Mouse (Mus musculus): ENCODE measurements around the gene Erp27. TPM values are rescaled to one million over a fixed set of nuclear protein-coding genes. Genes with fewer than 3 reads are reported as not detected.

Erp27 gene
- polyA plus RNA-seq, 1 experiment from 2014 or later, result 0.22 TPM

GRCm38 (mm10) chr6:136954192-136954591 is 32.2 kb upstream of the Erp27 start:
- no peak for ATAC-seq (ENCODE audit: low FRiP score, low TSS enrichment)
- H3K4me1 ChIP-seq (ENCODE audit: insufficient read depth, low read length), result peaks cover 14% of the 10 kb centered on the region

GRCm38 (mm10) chr6:136952930-136953329 is 30.9 kb upstream of the Erp27 start:
- no peak overlapping the region for H3K27ac ChIP-seq (ENCODE audit: low read length)
- H3K36me3 ChIP-seq (ENCODE audit: insufficient read depth, low read length), result no peaks in the 10 kb centered on the region

More at GRCm38 (mm10) chr6:136954192-136954591, 32.2 kb upstream of the Erp27 start:
- no peak overlapping the region for H3K4me2 ChIP-seq (replicated peaks; ENCODE audit: low read depth, low read length)
- H3K4me3 ChIP-seq (ENCODE audit: low read length), result no peak overlapping the region
- H3K9me3 ChIP-seq (ENCODE audit: low read length), result no peaks in the 10 kb centered on the region
- 78% methylated on average over 6 of the region's 6 CpGs for WGBS
- H3K27ac ChIP-seq (ENCODE audit: low read length), result no peak overlapping the region
- H3K27me3 ChIP-seq (ENCODE audit: insufficient read depth, low read length), result no peaks in the 10 kb centered on the region
- no peaks in the 10 kb centered on the region for H3K36me3 ChIP-seq (ENCODE audit: insufficient read depth, low read length)
- H3K9ac ChIP-seq (replicated peaks; ENCODE audit: low read length), result no peak overlapping the region

GRCm38 (mm10) chr6:136950171-136950570 is 28.2 kb upstream of the Erp27 start:
- ATAC-seq (ENCODE audit: low FRiP score, low TSS enrichment), result no peak
- no peaks in the 10 kb centered on the region for H3K36me3 ChIP-seq (ENCODE audit: insufficient read depth, low read length)
- no peak overlapping the region for H3K4me2 ChIP-seq (replicated peaks; ENCODE audit: low read depth, low read length)
- H3K9me3 ChIP-seq (ENCODE audit: low read length), result no peaks in the 10 kb centered on the region
- H3K27me3 ChIP-seq (ENCODE audit: insufficient read depth, low read length), result no peaks in the 10 kb centered on the region
- H3K4me3 ChIP-seq (ENCODE audit: low read length), result no peak overlapping the region
- no peak overlapping the region for H3K9ac ChIP-seq (replicated peaks; ENCODE audit: low read length)
- H3K4me1 ChIP-seq (ENCODE audit: insufficient read depth, low read length), result 0 out of 2 replicates have a peak, but pooled peaks cover 5% of the 10 kb centered on the region
- WGBS, result 89% methylated on average over 2 of the region's 2 CpGs
- H3K27ac ChIP-seq (ENCODE audit: low read length), result no peak overlapping the region

More at GRCm38 (mm10) chr6:136952930-136953329, 30.9 kb upstream of the Erp27 start:
- WGBS, result 87% methylated on average over 9 of the region's 9 CpGs
- Histone ChIP-seq H3K9ac (replicated peaks; ENCODE audit: low read length) (no peak overlapping the region), H3K4me1 (ENCODE audit: insufficient read depth, low read length) (peaks cover 11% of the 10 kb centered on the region; the same call in 1 of the 2 replicates), H3K4me3 (ENCODE audit: low read length) (no peak overlapping the region), H3K27me3 (ENCODE audit: insufficient read depth, low read length) (no peaks in the 10 kb centered on the region), H3K4me2 (replicated peaks; ENCODE audit: low read depth, low read length) (no peak overlapping the region), H3K9me3 (ENCODE audit: low read length) (no peaks in the 10 kb centered on the region)
- no peak for ATAC-seq (ENCODE audit: low FRiP score, low TSS enrichment)

GRCm38 (mm10) chr6:136947716-136948115 is 25.7 kb upstream of the Erp27 start:
- H3K4me3 ChIP-seq (ENCODE audit: low read length), result no peak overlapping the region
- no peaks in the 10 kb centered on the region for H3K4me1 ChIP-seq (ENCODE audit: insufficient read depth, low read length)
- WGBS, result 54% methylated on average over 4 of the region's 4 CpGs

GRCm38 (mm10) chr6:136946943-136947342 is 25.0 kb upstream of the Erp27 start:
- no peak overlapping the region for H3K4me3 ChIP-seq (ENCODE audit: low read length)
- no peak overlapping the region for H3K4me2 ChIP-seq (replicated peaks; ENCODE audit: low read depth, low read length)
- no peak overlapping the region for H3K27ac ChIP-seq (ENCODE audit: low read length)
- no peaks in the 10 kb centered on the region for H3K27me3 ChIP-seq (ENCODE audit: insufficient read depth, low read length)
- H3K4me1 ChIP-seq (ENCODE audit: insufficient read depth, low read length), result peaks cover 4% of the 10 kb centered on the region; the same call in 1 of the 2 replicates
- ATAC-seq (ENCODE audit: low FRiP score, low TSS enrichment), result peak; percentile 59; the same call in 1 of the 2 replicates
- no peak overlapping the region for H3K9ac ChIP-seq (replicated peaks; ENCODE audit: low read length)
- no peaks in the 10 kb centered on the region for H3K9me3 ChIP-seq (ENCODE audit: low read length)
- 52% methylated on average over 9 of the region's 9 CpGs for WGBS
- H3K36me3 ChIP-seq (ENCODE audit: insufficient read depth, low read length), result no peaks in the 10 kb centered on the region

More at GRCm38 (mm10) chr6:136947716-136948115, 25.7 kb upstream of the Erp27 start:
- no peak overlapping the region for H3K9ac ChIP-seq (replicated peaks; ENCODE audit: low read length)
- no peaks in the 10 kb centered on the region for H3K27me3 ChIP-seq (ENCODE audit: insufficient read depth, low read length)
- H3K27ac ChIP-seq (ENCODE audit: low read length), result no peak overlapping the region
- H3K9me3 ChIP-seq (ENCODE audit: low read length), result no peaks in the 10 kb centered on the region
- ATAC-seq (ENCODE audit: low FRiP score, low TSS enrichment), result no peak
- H3K4me2 ChIP-seq (replicated peaks; ENCODE audit: low read depth, low read length), result no peak overlapping the region
- H3K36me3 ChIP-seq (ENCODE audit: insufficient read depth, low read length), result no peaks in the 10 kb centered on the region

- no peak overlapping the region for H3K27ac ChIP-seq (ENCODE audit: low read length)
- no peak overlapping the region for H3K4me2 ChIP-seq (replicated peaks; ENCODE audit: low read depth, low read length)
- ATAC-seq (ENCODE audit: low FRiP score, low TSS enrichment), result no peak
- no peaks in the 10 kb centered on the region for H3K27me3 ChIP-seq (ENCODE audit: insufficient read depth, low read length)
- 50% methylated on average over 5 of the region's 5 CpGs for WGBS
- H3K36me3 ChIP-seq (ENCODE audit: insufficient read depth, low read length), result no peaks in the 10 kb centered on the region
- no peaks in the 10 kb centered on the region for H3K9me3 ChIP-seq (ENCODE audit: low read length)
- no peak overlapping the region for H3K9ac ChIP-seq (replicated peaks; ENCODE audit: low read length)
- peaks cover 11% of the 10 kb centered on the region for H3K4me1 ChIP-seq (ENCODE audit: insufficient read depth, low read length)
- no peak overlapping the region for H3K4me3 ChIP-seq (ENCODE audit: low read length)
These were observed 24.3 kb upstream of the Erp27 start for GRCm38 (mm10) chr6:136946241-136946640.

GRCm38 (mm10) chr6:136944511-136944910 is 22.5 kb upstream of the Erp27 start:
- H3K9me3 ChIP-seq (ENCODE audit: low read length), result no peaks in the 10 kb centered on the region
- ATAC-seq (ENCODE audit: low FRiP score, low TSS enrichment), result no peak
- H3K9ac ChIP-seq (replicated peaks; ENCODE audit: low read length), result no peak overlapping the region
- H3K4me1 ChIP-seq (ENCODE audit: insufficient read depth, low read length), result peaks cover 28% of the 10 kb centered on the region
- H3K27me3 ChIP-seq (ENCODE audit: insufficient read depth, low read length), result no peaks in the 10 kb centered on the region
- no peak overlapping the region for H3K4me3 ChIP-seq (ENCODE audit: low read length)
- H3K27ac ChIP-seq (ENCODE audit: low read length), result no peak overlapping the region
- H3K36me3 ChIP-seq (ENCODE audit: insufficient read depth, low read length), result no peaks in the 10 kb centered on the region
- H3K4me2 ChIP-seq (replicated peaks; ENCODE audit: low read depth, low read length), result no peak overlapping the region
- WGBS, result 87% methylated on average over 8 of the region's 8 CpGs

GRCm38 (mm10) chr6:136943392-136943791 is 21.4 kb upstream of the Erp27 start:
- H3K4me2 ChIP-seq (replicated peaks; ENCODE audit: low read depth, low read length), result no peak overlapping the region
- no peak overlapping the region for H3K27ac ChIP-seq (ENCODE audit: low read length)
- no peak overlapping the region for H3K4me3 ChIP-seq (ENCODE audit: low read length)
- no peak for ATAC-seq (ENCODE audit: low FRiP score, low TSS enrichment)
- H3K27me3 ChIP-seq (ENCODE audit: insufficient read depth, low read length), result no peaks in the 10 kb centered on the region
- peaks cover 32% of the 10 kb centered on the region for H3K4me1 ChIP-seq (ENCODE audit: insufficient read depth, low read length)
- H3K9ac ChIP-seq (replicated peaks; ENCODE audit: low read length), result no peak overlapping the region
- H3K36me3 ChIP-seq (ENCODE audit: insufficient read depth, low read length), result no peaks in the 10 kb centered on the region
- H3K9me3 ChIP-seq (ENCODE audit: low read length), result no peaks in the 10 kb centered on the region

GRCm38 (mm10) chr6:136942280-136942679 is 20.3 kb upstream of the Erp27 start:
- 82% methylated on average over 9 of the region's 9 CpGs for WGBS
- H3K4me1 ChIP-seq (ENCODE audit: insufficient read depth, low read length), result peaks cover 32% of the 10 kb centered on the region
- ATAC-seq (ENCODE audit: low FRiP score, low TSS enrichment), result no peak
- H3K9me3 ChIP-seq (ENCODE audit: low read length), result no peaks in the 10 kb centered on the region
- H3K4me2 ChIP-seq (replicated peaks; ENCODE audit: low read depth, low read length), result no peak overlapping the region
- H3K4me3 ChIP-seq (ENCODE audit: low read length), result no peak overlapping the region
- no peak overlapping the region for H3K9ac ChIP-seq (replicated peaks; ENCODE audit: low read length)
- no peak overlapping the region for H3K27ac ChIP-seq (ENCODE audit: low read length)
- no peaks in the 10 kb centered on the region for H3K27me3 ChIP-seq (ENCODE audit: insufficient read depth, low read length)
- H3K36me3 ChIP-seq (ENCODE audit: insufficient read depth, low read length), result no peaks in the 10 kb centered on the region

GRCm38 (mm10) chr6:136941051-136942021 is 19.4 kb upstream of the Erp27 start, which contains the start of gene Arhgdib:
TSS of gene Arhgdib (minus strand) at chr6:136941899.
- Histone ChIP-seq H3K36me3 (ENCODE audit: insufficient read depth, low read length) (no peaks in the 10 kb centered on the region), H3K4me3 (ENCODE audit: low read length) (peak within 1 kb of the TSS; percentile 29), H3K27ac (ENCODE audit: low read length) (peak within 1 kb of the TSS; percentile 89), H3K27me3 (ENCODE audit: insufficient read depth, low read length) (no peaks in the 10 kb centered on the region), H3K9me3 (ENCODE audit: low read length) (no peaks in the 10 kb centered on the region), H3K9ac (replicated peaks; ENCODE audit: low read length) (peak within 1 kb of the TSS; percentile 47), H3K4me2 (replicated peaks; ENCODE audit: low read depth, low read length) (peak within 1 kb of the TSS; percentile 44), H3K4me1 (ENCODE audit: insufficient read depth, low read length) (peaks cover 32% of the 10 kb centered on the region)
- 24% methylated on average over 12 of the region's 12 CpGs for WGBS
- peak; percentile 69 for ATAC-seq (ENCODE audit: low FRiP score, low TSS enrichment)

Measured in kidney, embryonic 16.5 days (tissue).